ENCODE assay signal across 9 mouse cellular contexts in genomic region chr14:105920395-105921216, GRCm38 (mm10). TPM values are rescaled to one million over a fixed set of nuclear protein-coding genes. Genes with fewer than 3 reads are reported as not detected.
DNase-seq lines count a peak whose midpoint lies in the region; ATAC-seq lines count a peak whose summit lies in the region.
"Had no signal": no experiment of that assay in that cellular context is flagged by ENCODE, and none has a peak within 500 bp of the region (broad histone marks: within the 10 kb centered on the region; RNA-seq: fewer than 3 reads in every experiment).

No protein-coding gene starts in this region.

- DNase-seq in lung, postnatal 25 days (ENCODE audit: low spot score), result no peak
- DNase-seq in forelimb bud, embryonic 11.5 days (ENCODE audit: low read depth, low spot score), result peak; percentile 79
- peak; percentile 51 to 63 for DNase-seq in kidney, postnatal 4 days
- DNase-seq in left cerebral cortex, postnatal 36 days (ENCODE audit: low spot score in 2 of 2), result no peak
- DNase-seq in urinary bladder, adult 2 months (ENCODE audit: low spot score), result no peak
- no peak for DNase-seq in left cerebral cortex, postnatal 14 days (ENCODE audit: low spot score in 2 of 2)

- peak overlapping the region; percentile 32 for H3K4me2 ChIP-seq in lung, embryonic 15.5 days
- peak overlapping the region; percentile 38 for H3K4me2 ChIP-seq in neural tube, embryonic 14.5 days (ENCODE audit: low read depth, low read length)

- no peaks in the 10 kb centered on the region for H3K9me3 ChIP-seq in lung, embryonic 15.5 days
- H3K9me3 ChIP-seq in neural tube, embryonic 14.5 days (ENCODE audit: control insufficient read depth, low read length), result no peaks in the 10 kb centered on the region

- no peak overlapping the region for H3K4me3 ChIP-seq in lung, embryonic 15.5 days
- H3K4me3 ChIP-seq in neural tube, embryonic 14.5 days (ENCODE audit: low read depth, low read length), result no peak overlapping the region; the same call in 1 of the 2 replicates

- H3K27ac ChIP-seq in lung, embryonic 15.5 days, result peak overlapping the region; percentile 8; the same call in 1 of the 2 replicates
- no peak overlapping the region for H3K27ac ChIP-seq in neural tube, embryonic 14.5 days (ENCODE audit: low read depth, low read length)

- 15% methylated on average over 23 of the region's 23 CpGs for WGBS in lung, embryonic 15.5 days
- WGBS in neural tube, embryonic 14.5 days, result 3% methylated on average over 23 of the region's 23 CpGs

- H3K4me1 ChIP-seq in lung, embryonic 15.5 days, result peaks cover 27% of the 10 kb centered on the region
- H3K4me1 ChIP-seq in neural tube, embryonic 14.5 days (ENCODE audit: control insufficient read depth, insufficient read depth, low read length), result 0 out of 2 replicates have a peak, but pooled peaks cover 4% of the 10 kb centered on the region

- H3K36me3 ChIP-seq in lung, embryonic 15.5 days, result no peaks in the 10 kb centered on the region
- no peaks in the 10 kb centered on the region for H3K36me3 ChIP-seq in neural tube, embryonic 14.5 days (ENCODE audit: control insufficient read depth, insufficient read depth, low read length)

- H3K9ac ChIP-seq in lung, embryonic 15.5 days, result no peak overlapping the region
- H3K9ac ChIP-seq in neural tube, embryonic 14.5 days (replicated peaks; ENCODE audit: low read depth, low read length), result no peak overlapping the region; the same call in 1 of the 2 replicates

- ATAC-seq in lung, embryonic 15.5 days (ENCODE audit: borderline replicate concordance, extremely low read depth, low FRiP score, low TSS enrichment), result peak; percentile 60; the same call in 1 of the 2 replicates
- ATAC-seq in neural tube, embryonic 14.5 days (ENCODE audit: low read depth), result peak; percentile 68
- ATAC-seq: Patski had no signal

- intact Hi-C loops in left cerebral cortex, postnatal 36 days (cut with DNase I), result loop anchor here (5.0 kb wide), 2 partner anchors 443 to 523 kb away; no protein-coding TSS in a partner anchor
- intact Hi-C loops in left cerebral cortex, postnatal 14 days (cut with DNase I), result loop anchor here (5.0 kb wide), 1 partner anchor 523 kb away; no protein-coding TSS in a partner anchor

- H3K27me3 ChIP-seq in lung, embryonic 15.5 days, result no peaks in the 10 kb centered on the region
- H3K27me3 ChIP-seq in neural tube, embryonic 14.5 days (ENCODE audit: control insufficient read depth, insufficient read depth, low read length), result peaks cover 2% of the 10 kb centered on the region; the same call in 1 of the 2 replicates
- H3K27me3 ChIP-seq: Patski had no signal

RNA-seq across cellular contexts. Expression of gene Spry2, which starts 24.0 kb away (rescaled TPM):
- polyA plus RNA-seq in lung, embryonic 15.5 days (2015; fragmentation: Nextera tagmentation; extraction: Ambion mirVana), result 43.9 and 47.4 TPM in 2 replicates
- 36.7 and 39.8 TPM in 2 replicates for polyA plus RNA-seq in neural tube, embryonic 14.5 days (2014; fragmentation: Nextera tagmentation; extraction: Ambion mirVana)
- total RNA-seq in left cerebral cortex, postnatal 36 days (2021), result 10 to 100 TPM; 92.0 to 97.1 TPM
- polyA plus RNA-seq in urinary bladder, adult 2 months (2012; rRNA removed), result 9.2 and 13.9 TPM in 2 replicates
- total RNA-seq in left cerebral cortex, postnatal 14 days (2021), result 10 to 100 TPM; 76.6 to 90.0 TPM

Comparison
In these comparisons a context has a peak if more than half of its experiments do, and no peak if none do; other contexts are left out.
1. DNase-seq: peak in forelimb bud, embryonic 11.5 days (single experiment) and kidney, postnatal 4 days (2 of 2); none in lung, postnatal 25 days (single experiment), left cerebral cortex, postnatal 36 days (0 of 2), urinary bladder, adult 2 months (single experiment) and left cerebral cortex, postnatal 14 days (0 of 2).